Mouse (Mus musculus) hindlimb bud, embryonic 11.5 days (tissue): ENCODE measurements around the gene C1rl.
"Not testable (repeated sequence)": the region's sequence is repeated elsewhere in the genome, so short reads cannot be mapped to it uniquely, and the experiment has no call there.

Source experiments
- DNase-seq: peaks from one replicate; pipeline ENCODE4 v3.0.0-alpha.2; 2012; ENCODE audit warnings: low read depth, low spot score; ENCODE audit errors: extremely low spot score

The C1rl gene

DNA sequence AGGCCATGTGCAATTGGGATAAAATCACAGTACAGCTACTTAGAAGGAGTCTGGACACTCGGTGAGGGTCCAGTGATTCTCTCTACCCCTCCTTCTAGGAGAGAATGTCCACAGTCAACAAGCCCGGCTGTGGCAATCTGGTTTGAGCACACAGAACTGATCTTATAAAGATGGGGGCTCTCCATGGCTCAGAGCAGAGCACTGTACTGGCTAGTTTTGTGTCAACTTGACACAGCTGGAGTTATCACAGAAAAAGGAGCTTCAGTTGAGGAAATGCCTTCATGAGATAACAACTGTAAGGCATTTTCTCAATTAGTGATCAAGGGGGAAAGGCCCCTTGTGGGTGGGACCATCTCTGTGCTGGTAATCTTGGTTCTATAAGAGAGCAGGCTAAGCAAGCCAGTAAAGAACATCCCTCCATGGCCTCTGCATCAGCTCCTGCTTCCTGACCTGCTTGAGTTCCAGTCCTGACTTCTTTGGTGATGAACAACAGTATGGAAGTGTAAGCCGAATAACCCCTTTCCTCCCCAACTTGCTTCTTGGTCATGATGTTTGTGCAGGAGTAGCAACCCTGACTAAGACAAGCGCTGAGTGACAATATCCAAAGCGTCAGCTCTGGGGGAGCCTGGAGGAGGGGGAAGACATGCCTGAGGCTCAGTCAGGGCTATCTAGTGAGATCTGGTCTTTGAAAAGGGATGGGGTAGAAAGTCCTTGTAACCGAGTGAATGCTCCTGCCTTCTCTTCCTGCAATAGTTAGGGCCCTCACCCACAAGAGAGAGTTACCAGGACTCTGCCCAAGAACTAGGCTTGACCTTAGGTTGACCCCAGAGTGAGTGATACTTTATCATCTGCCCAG lies 20.9 kb upstream of the C1rl start:
- not testable (repeated sequence) for DNase-seq

DNA sequence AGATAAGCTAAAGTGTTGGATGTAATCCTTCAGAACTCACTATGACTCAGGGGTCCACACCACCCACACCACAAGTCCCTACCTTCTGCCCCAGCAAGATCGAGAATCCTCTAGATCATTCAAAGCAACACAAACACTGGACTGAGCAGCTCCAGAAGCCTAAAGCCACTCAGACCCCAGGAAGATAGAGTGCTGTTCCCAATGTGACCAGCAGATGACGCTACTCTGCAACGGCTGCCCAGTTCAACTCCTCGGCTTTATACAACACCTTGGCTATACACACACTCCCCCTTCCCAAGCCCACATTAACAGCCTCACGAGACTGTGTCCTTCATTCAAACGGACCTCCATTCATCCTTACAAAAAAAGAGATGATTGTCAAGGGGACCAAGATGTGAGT lies 20.1 kb upstream of the C1rl start:
- no peak for DNase-seq

DNA sequence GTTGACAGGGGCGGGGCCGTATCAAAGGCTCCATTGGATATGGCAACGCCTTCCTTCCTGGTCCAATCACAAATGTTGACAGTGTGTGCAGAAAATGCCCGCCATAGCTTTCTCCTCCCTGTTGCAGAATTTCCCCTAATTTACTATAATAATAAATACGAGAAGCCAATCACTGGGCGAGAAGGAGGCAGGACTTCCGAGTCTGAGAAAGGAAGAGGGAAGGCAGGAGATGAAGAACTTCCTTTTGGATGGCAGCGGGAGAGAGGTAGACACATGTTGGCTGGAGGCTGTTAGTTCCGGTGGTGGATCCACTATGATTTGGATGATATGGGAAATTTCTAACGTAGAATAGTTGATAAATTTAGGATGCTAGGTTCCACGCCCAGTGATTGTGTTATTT lies 18.3 kb upstream of the C1rl start:
- DNase-seq = no peak

DNA sequence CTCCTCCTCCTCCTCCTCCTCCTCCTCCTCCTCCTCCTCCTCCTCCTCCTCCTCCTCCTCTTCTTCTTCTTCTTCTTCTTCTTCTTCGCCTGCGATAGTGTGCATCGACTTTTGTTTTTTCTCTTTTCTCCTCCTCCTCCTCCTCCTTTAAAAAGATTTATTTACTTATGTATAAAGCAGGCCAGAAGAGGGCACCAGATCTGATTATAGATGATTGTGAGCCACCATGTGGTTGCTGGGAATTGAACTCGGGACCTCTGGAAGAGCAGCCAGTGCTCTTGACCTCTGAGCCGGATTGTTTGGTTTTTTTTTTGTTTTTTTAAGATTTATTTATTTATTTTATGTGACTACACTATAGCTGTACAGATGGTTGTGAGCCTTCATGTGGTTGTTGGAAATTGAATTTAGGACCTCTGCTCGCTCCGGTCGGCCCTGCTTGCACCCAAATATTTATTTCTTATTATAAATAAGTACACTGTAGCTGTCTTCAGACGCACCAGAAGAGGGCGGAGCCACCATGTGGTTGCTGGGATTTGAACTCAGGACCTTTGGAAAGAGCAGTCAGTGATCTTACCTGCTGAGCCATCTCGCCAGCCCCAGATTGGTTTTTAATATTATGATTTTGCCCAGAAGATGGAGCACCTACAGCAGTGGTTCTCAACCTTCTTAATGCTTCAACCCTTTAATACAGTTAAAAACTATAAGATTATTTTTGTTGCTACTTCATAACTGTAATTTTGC lies 17.4 kb upstream of the C1rl start:
- not testable (repeated sequence) for DNase-seq

DNA sequence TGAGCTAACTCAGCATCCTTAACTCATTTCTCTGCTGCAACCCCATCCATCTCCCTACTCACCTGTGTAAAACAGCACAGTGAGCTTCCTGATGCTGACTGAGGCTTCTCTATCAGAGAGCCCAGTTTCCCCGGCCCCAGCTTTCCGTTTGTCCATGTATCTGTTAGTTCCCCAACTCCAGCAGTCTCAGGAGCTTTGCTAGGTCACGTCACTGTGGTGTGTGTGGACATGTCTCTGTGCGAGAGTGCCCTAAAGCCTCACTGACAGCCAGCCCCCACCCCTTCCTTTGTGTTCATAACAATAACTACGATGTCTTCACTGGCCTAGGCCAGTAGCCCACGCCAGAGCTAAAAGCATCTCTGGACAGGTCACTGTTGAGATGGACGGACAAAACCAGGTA lies 16.7 kb upstream of the C1rl start:
- no peak for DNase-seq

DNA sequence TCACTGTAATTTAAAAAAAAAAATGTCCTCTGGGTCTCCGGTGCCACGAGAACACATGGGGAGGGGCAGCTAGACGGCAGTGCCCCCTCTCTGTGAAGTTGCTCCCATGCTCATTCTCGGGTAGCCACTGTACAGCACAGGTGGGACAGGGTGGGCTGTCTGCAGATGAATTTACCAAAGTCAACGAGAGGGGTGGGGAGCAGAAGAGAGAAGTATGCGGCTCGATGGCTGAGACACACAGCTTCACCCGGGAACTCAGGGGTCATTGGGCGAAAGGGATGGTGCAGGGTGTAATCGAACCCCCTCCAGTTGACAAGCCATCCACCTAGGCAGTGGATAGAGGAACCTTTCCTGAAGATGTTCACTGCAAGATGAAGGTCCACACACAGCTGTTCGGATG lies 16.1 kb upstream of the C1rl start:
- no peak for DNase-seq

DNA sequence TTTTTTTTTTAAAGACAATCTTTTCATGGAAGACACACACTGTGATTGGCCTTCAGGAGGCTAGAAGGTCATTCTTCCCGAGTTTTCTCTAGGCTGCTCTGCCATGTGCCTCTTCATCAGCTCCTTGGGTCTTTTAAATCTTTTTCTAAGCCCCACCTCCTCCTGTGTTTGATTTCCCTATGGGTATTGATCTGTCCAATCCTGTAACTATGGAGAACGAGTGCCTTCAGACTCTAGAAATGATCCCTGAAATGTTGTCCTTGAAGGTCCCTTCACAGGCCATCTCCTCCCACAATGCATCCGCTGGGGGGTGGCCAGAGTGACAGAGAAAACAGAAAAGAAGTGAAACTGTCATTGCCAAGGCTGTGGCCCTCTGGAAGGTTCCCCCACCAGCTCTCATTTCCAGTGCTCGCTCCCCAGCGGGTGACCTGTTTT lies 15.7 kb upstream of the C1rl start:
- no peak for DNase-seq

DNA sequence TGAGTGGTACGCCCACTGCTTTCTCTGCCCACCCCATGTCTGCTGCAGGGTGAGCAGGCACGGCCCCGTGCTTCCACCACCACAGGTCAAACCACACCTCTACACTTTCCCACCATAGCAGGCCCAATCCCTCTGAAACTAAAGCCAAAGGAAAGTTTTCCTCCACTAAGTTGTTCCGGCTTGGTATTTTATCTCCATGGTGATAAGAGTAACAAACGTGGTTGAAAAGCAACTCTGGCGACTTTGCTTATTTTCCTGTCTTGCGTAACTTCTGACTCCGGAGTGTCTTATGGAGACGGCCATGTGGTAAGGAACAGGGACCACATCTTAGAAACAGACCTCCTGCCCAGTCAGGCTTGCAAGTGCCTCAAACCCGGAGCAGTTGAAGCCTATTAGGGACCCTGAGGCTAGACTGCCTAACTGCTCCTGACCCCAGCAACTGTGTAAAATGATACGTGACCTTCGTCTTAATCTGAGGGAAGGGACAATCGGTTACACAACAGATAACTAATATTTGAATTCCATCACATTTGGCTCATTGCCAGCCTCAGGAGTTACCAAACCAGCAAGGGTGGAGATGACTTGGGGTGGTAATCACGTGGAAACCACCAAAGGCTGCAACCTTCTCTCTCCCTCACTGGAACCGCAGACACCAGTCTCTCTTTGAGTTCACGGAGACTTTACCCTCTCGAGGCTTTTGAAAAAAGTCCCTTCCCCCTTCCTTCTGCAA lies 14.8 kb upstream of the C1rl start:
- no peak for DNase-seq

DNA sequence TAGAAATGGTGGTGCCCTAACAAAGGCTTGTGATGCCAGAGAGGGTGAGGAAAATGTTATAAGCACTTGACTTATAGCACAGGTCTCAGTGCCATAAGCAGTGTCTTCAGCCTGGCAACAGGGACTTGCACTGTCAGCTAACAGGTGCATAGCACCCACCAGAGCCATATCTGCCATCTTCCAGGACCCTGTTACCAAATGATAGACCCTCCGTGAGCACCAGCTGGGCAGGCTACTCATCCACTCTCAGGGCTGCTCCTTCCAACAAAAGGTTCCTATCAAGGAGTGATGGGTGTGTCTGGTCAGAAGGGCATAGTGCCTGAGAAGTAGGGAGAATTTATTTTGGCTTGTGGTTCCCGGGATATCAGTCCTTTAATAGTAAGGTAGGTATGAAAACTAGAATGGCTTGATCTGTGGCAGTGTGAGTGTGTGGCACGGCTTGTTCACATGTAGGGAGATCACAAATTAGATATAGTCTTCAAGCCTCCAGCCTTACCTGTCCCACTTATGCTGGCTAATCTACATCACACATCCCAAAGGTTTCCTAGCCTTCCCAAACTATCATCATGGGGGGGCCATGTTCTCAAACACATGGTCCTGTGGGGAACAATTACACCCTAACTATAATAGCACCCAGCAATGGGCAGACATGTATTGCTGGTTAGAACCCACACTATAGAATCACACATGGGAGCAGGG lies 13.9 kb upstream of the C1rl start:
- DNase-seq = no peak

DNA sequence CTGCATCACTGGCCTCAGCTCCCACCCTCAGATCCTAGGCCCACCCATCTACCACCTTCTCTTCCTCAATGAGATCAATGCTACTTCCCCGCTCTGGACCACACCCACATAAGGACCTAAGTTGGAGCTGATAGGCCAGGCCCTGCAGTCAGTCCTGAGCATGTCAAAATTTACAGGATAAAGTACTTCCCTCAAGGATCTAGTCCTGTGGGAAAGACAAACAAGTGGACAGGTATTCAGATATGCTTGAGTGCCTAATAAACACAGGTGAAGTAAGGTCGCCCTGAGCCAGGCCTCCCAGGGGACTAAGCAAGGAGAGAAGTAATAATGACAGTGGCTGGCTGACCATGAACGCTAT lies 13.4 kb upstream of the C1rl start:
- no peak for DNase-seq

DNA sequence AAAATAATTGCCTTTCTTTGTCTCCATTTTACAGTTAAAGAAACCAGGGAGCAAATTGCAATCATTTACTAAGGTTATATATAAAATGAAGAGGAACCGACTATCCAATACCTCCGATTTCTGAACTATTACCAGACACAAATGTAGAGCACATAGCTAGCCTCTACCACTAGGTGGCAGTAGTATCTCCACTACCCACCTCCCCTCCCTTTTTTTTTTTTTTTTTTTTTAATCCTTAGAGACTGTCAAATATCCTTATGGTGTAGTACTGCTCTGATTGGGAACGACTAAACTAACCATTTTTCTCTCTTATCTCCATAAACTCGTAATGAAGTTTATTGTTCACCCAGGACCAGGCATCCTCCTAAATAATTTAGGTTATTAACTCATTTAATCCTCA lies 12.6 kb upstream of the C1rl start:
- peak; percentile 30 for DNase-seq

DNA sequence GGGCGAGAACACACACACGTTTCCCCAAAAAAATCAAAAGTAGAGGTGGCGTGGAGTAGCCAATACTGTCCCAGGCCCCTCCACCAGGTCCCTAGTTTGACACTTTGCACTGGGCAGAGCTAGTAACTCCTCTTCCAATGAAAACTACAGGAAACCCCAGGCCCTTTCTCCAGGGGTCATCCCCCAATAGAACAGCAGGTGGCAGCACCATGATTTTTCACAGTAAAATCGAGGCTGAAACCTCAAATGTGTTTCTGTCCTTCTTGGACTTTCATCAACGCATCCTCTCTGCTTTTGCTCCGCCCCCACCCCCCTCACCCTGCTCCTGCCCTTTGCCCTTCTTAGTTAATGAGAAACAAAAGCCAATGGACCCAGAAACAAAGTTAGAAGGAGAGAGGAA lies 11.3 kb upstream of the C1rl start:
- DNase-seq = peak; percentile 18

DNA sequence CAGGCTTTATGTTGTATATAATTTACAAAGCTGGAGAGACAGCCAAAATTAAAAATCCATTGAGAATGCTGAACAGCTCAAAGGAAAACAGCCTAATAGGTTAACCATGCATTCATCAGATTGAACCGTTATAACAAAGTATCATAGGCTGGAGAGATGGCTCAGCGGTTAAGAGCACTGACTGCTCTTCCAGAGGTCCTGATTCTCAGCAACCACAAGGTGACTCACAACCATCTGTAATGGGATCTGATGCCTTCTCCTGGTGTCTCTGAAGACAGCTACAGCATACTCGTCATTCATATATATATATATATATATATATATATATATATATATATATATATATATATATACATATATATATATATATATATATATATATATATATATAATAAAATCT lies 9.1 kb upstream of the C1rl start:
- not testable (repeated sequence) for DNase-seq

DNA sequence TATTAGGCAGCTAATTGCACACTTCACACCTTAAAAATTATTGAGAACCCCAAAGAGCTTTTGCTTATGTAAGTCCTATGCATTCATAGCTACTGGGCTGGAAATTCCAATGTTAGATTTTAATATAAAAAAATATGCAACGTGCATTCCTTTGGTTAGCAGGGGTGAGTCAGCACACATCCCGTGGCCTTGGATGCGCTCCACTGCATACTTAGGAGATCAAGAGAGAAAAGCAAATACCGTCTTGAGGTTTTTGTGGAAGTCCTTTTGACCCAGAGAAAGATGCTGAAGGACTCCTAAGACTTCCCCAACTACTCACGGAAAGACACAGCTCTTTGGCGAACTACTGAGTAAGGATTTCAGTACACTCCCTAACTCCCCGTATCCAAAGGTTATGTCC lies 8.1 kb upstream of the C1rl start:
- DNase-seq = no peak

DNA sequence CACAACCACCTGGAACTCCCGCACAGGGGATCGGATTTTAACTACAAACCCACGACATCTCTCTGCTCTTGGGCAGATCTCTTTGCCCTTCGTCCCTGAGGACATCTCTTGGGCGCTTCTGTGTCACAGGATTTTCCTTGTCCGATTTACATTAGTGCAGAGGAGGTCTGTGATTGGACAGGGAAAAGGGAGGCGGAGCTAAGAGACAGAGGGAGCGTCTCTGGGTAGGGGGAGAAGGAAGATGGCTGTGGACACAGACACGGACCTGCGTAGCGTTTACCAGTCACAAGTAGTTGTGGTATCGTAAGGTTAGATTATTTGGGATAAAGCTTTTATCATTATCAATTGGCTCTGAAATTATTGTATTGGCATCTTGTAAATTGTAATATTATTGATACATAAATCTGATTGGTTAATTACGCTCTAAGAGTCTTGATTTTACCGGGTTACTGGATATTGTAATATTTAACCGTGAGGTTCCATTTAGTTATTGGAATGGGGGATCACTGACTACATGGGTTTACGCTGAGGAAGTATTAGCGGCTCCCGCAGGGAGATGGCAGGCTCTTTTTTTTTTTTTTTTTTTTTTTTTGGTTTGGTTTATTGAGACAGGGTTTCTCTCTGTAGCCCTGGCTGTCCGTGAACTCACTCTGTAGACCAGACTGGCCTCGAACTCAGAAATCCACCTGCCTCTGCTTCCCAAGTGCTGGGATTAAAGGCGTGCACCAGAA lies 7.3 kb upstream of the C1rl start:
- DNase-seq = no peak

DNA sequence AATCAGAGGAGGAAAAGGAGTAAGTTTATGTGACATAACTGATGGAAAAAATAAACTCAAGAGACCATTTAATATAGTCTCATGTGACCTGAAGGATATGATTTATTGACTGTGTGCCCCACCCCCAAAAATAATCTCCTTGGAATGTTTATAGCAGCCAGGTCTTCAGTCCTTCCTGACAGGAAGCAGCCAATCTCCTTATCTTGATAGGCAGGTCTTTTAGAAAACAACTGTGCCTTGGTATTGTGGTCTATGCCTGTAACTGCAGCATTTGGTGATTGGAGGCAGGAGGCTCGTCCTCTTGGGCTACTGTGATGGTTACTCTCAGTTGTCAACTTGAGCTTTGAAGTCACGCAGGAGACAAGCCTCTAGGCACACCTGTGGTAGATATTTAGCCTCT lies 5.4 kb upstream of the C1rl start:
- no peak for DNase-seq

DNA sequence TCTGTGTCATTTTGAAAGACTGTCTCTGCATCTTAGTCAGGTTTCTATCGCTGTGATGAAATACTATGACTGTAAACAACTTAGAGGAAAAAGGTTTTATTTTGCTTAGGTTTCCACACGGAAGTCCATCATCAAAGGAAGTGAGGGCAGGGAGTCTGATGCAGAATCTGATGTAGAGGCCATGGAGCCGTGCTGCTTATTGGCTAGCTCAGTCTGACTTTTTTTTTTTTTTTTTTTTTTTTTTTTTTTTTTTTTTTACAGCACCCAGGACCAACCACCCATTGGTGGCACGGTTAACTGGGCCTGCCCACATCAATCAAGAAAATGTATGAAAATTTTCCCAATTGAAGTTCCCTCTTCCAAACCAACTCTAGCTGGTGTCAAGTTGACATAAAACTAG lies 4.0 kb upstream of the C1rl start:
- DNase-seq = no peak

DNA sequence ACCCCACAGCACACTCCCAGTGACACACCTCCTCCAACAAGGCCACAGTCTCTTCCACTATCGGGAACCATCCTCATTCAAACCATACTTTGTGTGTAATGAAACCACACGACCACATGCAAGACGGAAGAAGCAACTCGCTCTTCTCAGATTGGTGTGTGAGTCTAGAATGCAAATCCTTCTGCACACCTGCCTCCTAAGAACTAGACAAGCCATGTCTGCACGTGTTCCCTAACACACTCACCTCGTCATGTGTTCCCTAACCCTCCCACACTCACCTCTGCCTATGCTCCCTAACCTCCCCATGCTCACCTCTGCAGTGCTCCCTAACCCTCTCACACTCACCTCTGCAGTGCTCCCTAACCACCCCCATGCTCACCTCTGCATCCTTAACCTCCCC lies 1.5 kb upstream of the C1rl start:
- DNase-seq = no peak

DNA sequence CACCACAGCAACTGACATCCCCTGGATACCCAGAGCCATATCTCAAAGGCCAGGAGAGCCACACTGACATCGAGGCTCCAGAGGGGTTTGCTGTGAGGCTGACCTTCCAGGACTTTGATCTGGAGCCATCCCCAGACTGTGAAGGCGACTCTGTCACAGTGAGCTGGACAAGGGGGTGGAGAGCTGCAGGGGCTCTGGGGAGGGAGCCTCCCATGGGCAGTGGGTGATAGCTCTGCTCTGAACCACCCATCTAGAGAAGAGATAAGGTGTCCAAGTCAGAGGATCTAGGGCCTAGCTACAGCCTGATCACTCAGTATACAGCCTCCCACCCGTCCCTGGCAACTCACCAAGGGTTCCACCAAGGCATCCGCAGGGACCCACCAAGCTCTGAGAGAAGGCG lies 973 bp downstream of the C1rl start:
- DNase-seq = no peak

DNA sequence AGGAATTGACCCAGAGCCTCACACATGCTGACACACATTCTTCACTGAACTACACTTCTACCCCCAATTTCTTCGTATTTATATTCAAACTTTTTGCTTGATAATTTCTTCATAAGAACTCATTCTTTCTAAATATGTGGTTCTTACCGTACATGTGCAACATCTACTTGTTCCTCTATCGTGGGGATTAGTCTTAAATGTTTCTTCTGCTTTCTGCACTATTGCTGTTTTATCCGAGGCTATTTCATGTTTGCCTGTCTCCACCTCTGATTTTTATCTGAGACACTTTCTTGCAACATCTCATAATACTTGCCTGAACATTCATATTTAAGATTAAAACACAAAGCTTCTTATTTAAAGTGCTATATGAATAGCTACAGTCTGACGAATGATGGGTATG lies 3.1 kb downstream of the C1rl start:
- DNase-seq = no peak
